Mouse (Mus musculus) ovary, postnatal 10 days (tissue): ENCODE results near the gene Psg17.
"Not testable (repeated sequence)": the region's sequence is repeated elsewhere in the genome, so short reads cannot be mapped to it uniquely, and the experiment has no call there.

Experiments used
- DNase-seq: peaks from one replicate; pipeline ENCODE4 v3.0.0; 2022; ENCODE audit warnings: low spot score

Psg17 gene

GRCm38 (mm10) chr7:18821507-18821906 is at the start of gene Psg17:
TSS of gene Psg17 (minus strand) at chr7:18821607.
- no peak for DNase-seq

GRCm38 (mm10) chr7:18871031-18871430 is 49.6 kb upstream of the Psg17 start, which contains the start of gene Pglyrp1:
TSS of gene Pglyrp1 (plus strand) at chr7:18871331.
- DNase-seq: not testable (repeated sequence)

- no peak for DNase-seq
Measured at GRCm38 (mm10) chr7:18868491-18868890, 47.1 kb upstream of the Psg17 start.

- no peak for DNase-seq
Measured at GRCm38 (mm10) chr7:18862801-18863200, 41.4 kb upstream of the Psg17 start.

GRCm38 (mm10) chr7:18858310-18858916 is 37.0 kb upstream of the Psg17 start:
- no peak for DNase-seq

GRCm38 (mm10) chr7:18848395-18848794 is 27.0 kb upstream of the Psg17 start:
- no peak for DNase-seq

GRCm38 (mm10) chr7:18844811-18845210 is 23.4 kb upstream of the Psg17 start:
- DNase-seq: no peak

- no peak for DNase-seq
Measured at GRCm38 (mm10) chr7:18841174-18841567, 19.8 kb upstream of the Psg17 start.

GRCm38 (mm10) chr7:18840386-18841173 is 19.2 kb upstream of the Psg17 start:
- DNase-seq: peak; percentile 22

GRCm38 (mm10) chr7:18839865-18840264 is 18.5 kb upstream of the Psg17 start, which contains the start of gene Mill2:
TSS of gene Mill2 (plus strand) at chr7:18839966.
- no peak for DNase-seq

GRCm38 (mm10) chr7:18832298-18832697 is 10.9 kb upstream of the Psg17 start:
- no peak for DNase-seq

GRCm38 (mm10) chr7:18829545-18829944 is 8.1 kb upstream of the Psg17 start:
- no peak for DNase-seq

GRCm38 (mm10) chr7:18828592-18828991 is 7.2 kb upstream of the Psg17 start:
- DNase-seq: no peak

- DNase-seq: no peak
Measured at GRCm38 (mm10) chr7:18827792-18828546, 6.6 kb upstream of the Psg17 start.

- DNase-seq: no peak
Measured at GRCm38 (mm10) chr7:18818301-18818700, 3.1 kb downstream of the Psg17 start.

GRCm38 (mm10) chr7:18803526-18803925 is 17.9 kb downstream of the Psg17 start:
- DNase-seq: no peak

- no peak for DNase-seq
Measured at GRCm38 (mm10) chr7:18799129-18799528, 22.3 kb downstream of the Psg17 start.

GRCm38 (mm10) chr7:18798420-18798819 is 23.0 kb downstream of the Psg17 start, which contains the start of gene Psg19:
TSS of gene Psg19 (minus strand) at chr7:18798520.
- DNase-seq: no peak

GRCm38 (mm10) chr7:18790671-18791070 is 30.7 kb downstream of the Psg17 start:
- DNase-seq: not testable (repeated sequence)

GRCm38 (mm10) chr7:18781301-18781700 is 40.1 kb downstream of the Psg17 start:
- not testable (repeated sequence) for DNase-seq

GRCm38 (mm10) chr7:18779337-18779781 is 42.0 kb downstream of the Psg17 start:
- no peak for DNase-seq
